Mouse (Mus musculus) MEL (cell line): ENCODE measurements around the gene Lrrc20. TPM values are rescaled to one million over a fixed set of nuclear protein-coding genes. Genes with fewer than 3 reads are reported as not detected.
"Not testable (repeated sequence)": the region's sequence is repeated elsewhere in the genome, so short reads cannot be mapped to it uniquely, and the experiment has no call there.

Experiments
- DNase-seq: peaks from one replicate; pipeline ENCODE4 v3.0.0; 2011; ENCODE audit warnings: low read depth, low spot score
- H3K27ac ChIP-seq: 2 replicates; pipeline ENCODE4 v1.5.1; 2012; ENCODE audit warnings: low read depth, mild to moderate bottlenecking, control low read depth, low read length, moderate library complexity; ENCODE audit not compliant: control insufficient read depth
- H3K27me3 ChIP-seq, 2 experiments: fragments of 150-350 bp in 1 of 2; sonication (generic) in 1 of 2; 2 replicates each; pipeline ENCODE4 v1.6.1; 2012; ENCODE audit warnings: low read length in 2 of 2, mild to moderate bottlenecking in 2 of 2, improper control_type of control experiment in 1 of 2, moderate library complexity in 1 of 2; ENCODE audit not compliant: insufficient read depth in 2 of 2, control insufficient read depth in 1 of 2
- H3K36me3 ChIP-seq, 2 experiments: 2 replicates each; pipeline ENCODE4 v1.6.1; 2012 to 2014; ENCODE audit warnings: low read length in 2 of 2, improper control_type of control experiment in 1 of 2, inconsistent platforms in 1 of 2, mild to moderate bottlenecking in 1 of 2; ENCODE audit not compliant: insufficient read depth in 2 of 2, control insufficient read depth in 1 of 2
- H3K4me1 ChIP-seq, 2 experiments: fragments of 150-350 bp in 1 of 2; sonication (generic) in 1 of 2; 2 replicates each; pipeline ENCODE4 v1.6.1; 2012; ENCODE audit warnings: low read length in 2 of 2, improper control_type of control experiment in 1 of 2, mild to moderate bottlenecking in 1 of 2; ENCODE audit not compliant: insufficient read depth in 2 of 2, control insufficient read depth in 1 of 2
- H3K4me3 ChIP-seq, 2 experiments: fragments of 150-350 bp in 1 of 2; sonication (generic) in 1 of 2; 2 replicates each; pipeline ENCODE4 v1.5.1; 2012; ENCODE audit warnings: low read depth in 2 of 2, low read length in 2 of 2, mild to moderate bottlenecking in 2 of 2, moderate library complexity in 2 of 2, control low read depth in 1 of 2, improper control_type of control experiment in 1 of 2; ENCODE audit not compliant: control insufficient read depth in 1 of 2, insufficient read depth in 1 of 2
- H3K79me2 ChIP-seq: 2 replicates; pipeline ENCODE4 v1.6.1; 2012; ENCODE audit warnings: mild to moderate bottlenecking, low read length, moderate library complexity; ENCODE audit not compliant: control insufficient read depth, poor library complexity, insufficient read depth
- H3K9ac ChIP-seq: 2 replicates; pipeline ENCODE4 v1.6.1; 2012; ENCODE audit warnings: low read depth, mild to moderate bottlenecking, control low read depth, low read length, moderate library complexity; ENCODE audit not compliant: control insufficient read depth, poor library complexity, severe bottlenecking
- H3K9me3 ChIP-seq: fragments of 150-350 bp; sonication (generic); replicated peaks from 2 replicates; pipeline ENCODE4 v1.6.1; 2012; ENCODE audit warnings: mild to moderate bottlenecking, low read length, improper control_type of control experiment, moderate library complexity; ENCODE audit not compliant: insufficient read depth
- CTCF ChIP-seq, 3 experiments: IDR thresholded peaks in 2 of 3; conservative IDR thresholded peaks in 1 of 3; 2 replicates each; pipeline ENCODE4 v1.5.1; 2011 to 2012; ENCODE audit warnings: low read length in 3 of 3, low read depth in 2 of 3, mild to moderate bottlenecking in 2 of 3, improper control_type of control experiment in 1 of 3, inconsistent platforms in 1 of 3, mixed read lengths in 1 of 3, moderate library complexity in 1 of 3; ENCODE audit not compliant: control insufficient read depth in 1 of 3, insufficient read depth in 1 of 3, poor library complexity in 1 of 3, severe bottlenecking in 1 of 3
- ELF1 ChIP-seq: IDR thresholded peaks from 2 replicates; pipeline ENCODE4 v1.6.1; 2014; ENCODE audit warnings: low read depth, mild to moderate bottlenecking, inconsistent platforms, low read length, improper control_type of control experiment, moderate library complexity
- EP300 ChIP-seq, 2 experiments: IDR thresholded peaks; 2 replicates each; pipeline ENCODE4 v1.6.1; 2011; ENCODE audit warnings: improper control_type of control experiment in 2 of 2, low read length in 2 of 2, low read depth in 1 of 2, mild to moderate bottlenecking in 1 of 2
- GABPA ChIP-seq: IDR thresholded peaks from 2 replicates; pipeline ENCODE4 v1.6.1; 2012; ENCODE audit warnings: low read depth, mild to moderate bottlenecking, inconsistent platforms, low read length, improper control_type of control experiment, moderate library complexity
- HCFC1 ChIP-seq: IDR thresholded peaks from 2 replicates; pipeline ENCODE4 v1.6.1; 2012; ENCODE audit warnings: low read depth, mild to moderate bottlenecking, inconsistent platforms, low read length, improper control_type of control experiment, moderate library complexity
- MAFK ChIP-seq: IDR thresholded peaks from 2 replicates; pipeline ENCODE4 v1.6.1; 2011; ENCODE audit warnings: low read depth, mild to moderate bottlenecking, low read length, improper control_type of control experiment, borderline replicate concordance
- MYB ChIP-seq: IDR thresholded peaks from 2 replicates; pipeline ENCODE4 v1.6.1; 2011; ENCODE audit warnings: mild to moderate bottlenecking, low read depth, low read length, improper control_type of control experiment
- NELFE ChIP-seq: IDR thresholded peaks from 2 replicates; pipeline ENCODE4 v1.6.1; 2011; ENCODE audit warnings: low read depth, low read length, improper control_type of control experiment
- NRF1 ChIP-seq: IDR thresholded peaks from 2 replicates; pipeline ENCODE4 v1.6.1; 2014; ENCODE audit warnings: low read depth, mild to moderate bottlenecking, inconsistent platforms, low read length, improper control_type of control experiment, moderate library complexity; ENCODE audit not compliant: poor library complexity, insufficient read depth, severe bottlenecking
- POLR2A ChIP-seq, 2 experiments: IDR thresholded peaks; 2 replicates each; pipeline ENCODE4 v1.6.1; 2011 to 2012; ENCODE audit warnings: low read length in 2 of 2, mild to moderate bottlenecking in 2 of 2, control low read depth in 1 of 2, improper control_type of control experiment in 1 of 2, low read depth in 1 of 2, moderate library complexity in 1 of 2; ENCODE audit not compliant: control insufficient read depth in 1 of 2, insufficient read depth in 1 of 2, poor library complexity in 1 of 2
- POLR2AphosphoS2 ChIP-seq: IDR thresholded peaks from 2 replicates; pipeline ENCODE4 v1.6.1; 2011; ENCODE audit warnings: low read length, improper control_type of control experiment
- POLR2AphosphoS5 ChIP-seq: IDR thresholded peaks from 2 replicates; pipeline ENCODE4 v1.6.1; 2012; ENCODE audit warnings: low read depth, borderline replicate concordance, mild to moderate bottlenecking, inconsistent platforms, low read length, moderate library complexity, mixed read lengths
- TAL1 ChIP-seq: IDR thresholded peaks from 2 replicates; pipeline ENCODE4 v1.6.1; 2012; ENCODE audit warnings: mild to moderate bottlenecking, inconsistent platforms, low read length, moderate library complexity, mixed read lengths
- TBP ChIP-seq: IDR thresholded peaks from 2 replicates; pipeline ENCODE4 v1.8.0; 2011; ENCODE audit warnings: low read depth, low read length, improper control_type of control experiment
- USF1 ChIP-seq: IDR thresholded peaks from 2 replicates; pipeline ENCODE4 v1.6.1; 2014; ENCODE audit warnings: low read depth, mild to moderate bottlenecking, inconsistent platforms, low read length, improper control_type of control experiment, moderate library complexity
- ZMIZ1 ChIP-seq: IDR thresholded peaks from 2 replicates; pipeline ENCODE4 v1.6.1; 2012; ENCODE audit warnings: low read depth, mild to moderate bottlenecking, inconsistent platforms, low read length, improper control_type of control experiment, moderate library complexity
- ZNF384 ChIP-seq: IDR thresholded peaks from 2 replicates; pipeline ENCODE4 v1.6.1; 2012; ENCODE audit warnings: low read depth, mild to moderate bottlenecking, inconsistent platforms, low read length, improper control_type of control experiment
- polyA plus RNA-seq, 2 experiments: library from polyadenylated mRNA; stranded (reverse) in 1 of 2; unstranded in 1 of 2; fragments of >175 nt in 1 of 2; fragments of >200 nt in 1 of 2; gene quantifications; 2 replicates each; pipeline versions ENCODE4 v1.2.1 to v1.2.4; 2012; ENCODE audit warnings: low replicate concordance in 2 of 2, low read depth in 1 of 2; ENCODE audit not compliant: insufficient read length in 2 of 2, insufficient read depth in 1 of 2, missing spikeins in 1 of 2
- total RNA-seq: library from RNA; depleted of rRNA; stranded (reverse); fragments of 300-350 nt; gene quantifications from 2 replicates; pipeline ENCODE4 v1.2.3, GENCODE M21; 2012

Gene Lrrc20
- total and polyA plus RNA-seq, 3 experiments, result 7.6 to 14.7 TPM; not detected in 1

DNA sequence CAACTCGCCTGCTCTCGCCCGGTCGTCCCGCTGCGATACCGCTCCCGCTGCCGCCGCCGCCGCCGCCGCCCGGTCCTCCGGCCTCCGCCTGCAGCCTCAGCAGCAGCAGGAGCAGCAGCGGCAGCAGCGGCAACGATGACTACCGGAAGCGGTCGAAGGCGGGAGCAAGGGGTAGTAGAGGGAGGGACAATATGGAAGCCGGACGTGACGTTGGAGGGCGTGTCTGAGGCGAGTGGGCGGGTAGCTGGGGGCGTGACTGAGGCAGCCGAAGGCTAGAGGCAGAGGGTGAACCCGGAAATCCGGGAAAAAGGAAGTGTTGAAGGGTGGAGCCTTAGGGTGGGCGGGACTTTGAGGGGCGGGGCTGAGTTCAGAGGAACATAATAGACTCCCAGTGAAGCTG is 23.0 kb upstream of the Lrrc20 start, which contains the start of gene Eif4ebp2:
TSS of gene Eif4ebp2 (minus strand) at position 17 of the 400 bp plus-strand sequence.
- DNase-seq, result peak; percentile 98
- H3K9ac ChIP-seq, result peak within 1 kb of the TSS; percentile 96

DNA sequence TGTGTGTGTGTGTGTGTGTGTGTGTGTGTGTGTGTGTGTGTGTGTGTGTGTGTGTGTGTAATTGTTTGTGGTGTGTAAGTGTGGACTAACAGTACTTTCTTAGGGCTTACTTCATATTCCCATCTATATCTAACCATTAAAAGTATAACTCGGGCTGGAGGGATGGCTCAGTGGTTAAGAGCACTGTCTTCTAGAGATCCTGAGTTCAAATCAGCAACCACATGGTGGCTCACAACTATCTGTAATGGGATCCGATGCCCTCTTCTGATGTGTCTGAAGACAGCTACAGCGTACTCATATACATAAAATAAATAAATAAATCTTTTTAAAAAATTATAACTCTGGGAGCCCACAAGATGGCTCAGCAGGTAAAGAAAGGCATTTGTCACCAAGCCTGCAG is 22.4 kb upstream of the Lrrc20 start:
- Histone ChIP-seq H3K4me3 (peak overlapping the region in 1 of 2 experiments; percentile 7; a peak in 2 of 4 replicates), H3K79me2 (peaks cover 41% of the 10 kb centered on the region), H3K4me1 (peaks cover 8 to 29% of the 10 kb centered on the region in 2 experiments), H3K36me3 (peaks cover 1 to 29% of the 10 kb centered on the region in 2 experiments; a peak in 3 of 4 replicates)
- not testable (repeated sequence) for H3K27ac ChIP-seq, H3K9me3 ChIP-seq, H3K27me3 ChIP-seq, H3K9ac ChIP-seq, DNase-seq

More for the DNA sequence above, 23.0 kb upstream of the Lrrc20 start, which contains the start of gene Eif4ebp2:
- Histone ChIP-seq H3K4me3 (peak within 1 kb of the TSS; percentile 89 to 97), H3K9me3 (no peaks in the 10 kb centered on the region), H3K79me2 (peaks cover 45% of the 10 kb centered on the region), H3K4me1 (peaks cover 8 to 31% of the 10 kb centered on the region in 2 experiments), H3K27me3 (no peaks in the 10 kb centered on the region), H3K27ac (peak within 1 kb of the TSS; percentile 86), H3K36me3 (peaks cover 2 to 32% of the 10 kb centered on the region in 2 experiments; a peak in 3 of 4 replicates)
- TF ChIP-seq ELF1 (peak; percentile 98), CTCF (IDR thresholded peaks at IDR 0.05 in 2 of 3, conservative IDR thresholded peaks at IDR 0.05 in 1 of 3; ENCODE audit: control insufficient read depth in 1 of 3, insufficient read depth in 1 of 3, low read depth in 2 of 3, low read length in 3 of 3, poor library complexity in 1 of 3, severe bottlenecking in 1 of 3) (0 out of 6 replicates have a peak, but pooled peaks of 1 of the 3 experiments have one; percentile 7), ZNF384 (no peak), NELFE (peak; percentile 86), TAL1 (no peak), ZMIZ1 (peak; percentile 88), POLR2AphosphoS2 (peak; percentile 89), MYB (no peak), POLR2A (IDR thresholded peaks at IDR 0.05; ENCODE audit: control insufficient read depth in 1 of 2, insufficient read depth in 1 of 2, low read depth in 1 of 2, low read length in 2 of 2, poor library complexity in 1 of 2) (peak; percentile 79 to 86), USF1 (peak; percentile 58; the same call in 1 of the 2 replicates), TBP (peak; percentile 84), HCFC1 (peak; percentile 81)
- TF ChIP-seq, all 39 proteins: peak for 9

DNA sequence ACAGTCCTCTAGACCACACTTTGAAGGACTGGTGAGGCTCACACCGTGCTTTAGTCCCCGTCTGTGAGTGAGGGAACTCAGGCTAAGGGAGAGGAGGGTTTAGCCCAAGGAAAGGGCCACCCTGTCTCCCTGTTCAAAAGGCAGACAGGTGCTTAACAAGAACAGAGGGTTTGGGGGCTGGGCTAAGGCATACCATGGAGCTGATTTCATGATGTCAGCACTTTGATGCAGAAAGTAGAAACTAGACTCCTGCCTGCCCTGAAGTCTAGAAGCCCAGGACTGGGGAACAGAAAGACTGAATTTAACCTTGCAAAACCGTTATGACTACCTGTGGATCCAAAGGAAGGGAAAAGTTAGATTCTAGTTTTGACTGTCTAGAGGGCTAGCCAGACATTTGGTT is 18.4 kb upstream of the Lrrc20 start:
- Histone ChIP-seq H3K9ac (no peak overlapping the region), H3K27ac (no peak overlapping the region), H3K9me3 (no peaks in the 10 kb centered on the region), H3K27me3 (0 out of 4 replicates have a peak, but pooled peaks cover 0 to 2% of the 10 kb centered on the region in 2 experiments), H3K4me1 (no peaks in the 10 kb centered on the region; a peak in 1 of 4 replicates), H3K4me3 (no peak overlapping the region), H3K36me3 (no peaks in the 10 kb centered on the region), H3K79me2 (peaks cover 4% of the 10 kb centered on the region)
- no peak for DNase-seq
- TF ChIP-seq GABPA, result no peak
- no peak for TF ChIP-seq NRF1
- TF ChIP-seq TAL1, result no peak
- no peak for TF ChIP-seq POLR2AphosphoS5
- no peak for TF ChIP-seq ZMIZ1
- no peak for TF ChIP-seq EP300 (IDR thresholded peaks at IDR 0.05; ENCODE audit: low read depth in 1 of 2, low read length in 2 of 2)
- no peak for TF ChIP-seq MAFK
